8 mouse cellular contexts compared by ENCODE assay signal in the genomic region with DNA sequence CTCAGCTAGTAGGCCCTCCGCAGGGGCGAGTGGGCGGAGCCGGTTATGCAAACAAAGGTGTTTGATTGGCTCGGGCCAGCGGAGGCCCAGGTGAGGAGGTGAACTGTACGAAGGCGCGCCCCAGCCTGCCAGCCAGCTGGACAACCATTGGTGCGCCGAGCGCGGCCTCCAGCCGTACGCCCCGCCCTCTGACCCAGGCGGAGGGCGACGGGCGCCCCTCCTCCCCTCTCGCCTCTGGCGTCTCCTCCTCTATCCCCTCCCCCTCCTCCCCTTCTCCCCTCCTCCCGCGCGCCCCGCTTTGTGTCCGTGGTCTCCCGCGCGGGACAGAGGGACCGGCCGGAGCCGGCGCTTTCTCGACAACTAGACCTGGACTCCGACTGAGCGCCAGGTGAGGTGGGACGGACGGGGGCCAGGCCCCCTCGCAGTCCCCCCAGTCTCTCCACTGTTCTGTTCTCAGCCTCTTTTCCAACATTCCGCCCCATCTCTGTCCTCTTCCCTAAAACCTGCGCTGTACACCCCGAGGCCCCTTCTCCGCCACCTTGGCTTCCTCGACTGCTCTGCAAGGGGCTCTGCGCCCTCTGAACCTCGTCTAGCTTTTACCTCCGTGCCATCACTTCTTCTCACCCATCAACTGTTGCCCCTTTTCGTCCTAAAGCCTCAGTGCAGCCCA. TPM values are rescaled to one million over a fixed set of nuclear protein-coding genes. Genes with fewer than 3 reads are reported as not detected.
A peak's percentile ranks its signal among the peaks of the same experiment; 100 is the strongest.
DNase-seq lines count a peak whose midpoint lies in the region; ATAC-seq and TF ChIP-seq lines count a peak whose summit lies in the region.

No protein-coding gene starts in this region.

- H3K4me3 ChIP-seq in heart, adult 2 months: peak overlapping the region; percentile 48
- peak overlapping the region; percentile 61 for H3K4me3 ChIP-seq in lung, embryonic 16.5 days (ENCODE audit: low read length)

- intact Hi-C loops in heart, adult 2 months (cut with DNase I): no loop called here

- no peak for TF ChIP-seq EP300 in heart, adult 2 months (IDR thresholded peaks at IDR 0.05; ENCODE audit: insufficient read depth, low read depth, low read length)

- H3K9ac ChIP-seq in heart, adult 2 months (ENCODE audit: low read depth, low read length): peak overlapping the region; percentile 77
- peak overlapping the region; percentile 73 for H3K9ac ChIP-seq in lung, embryonic 16.5 days (ENCODE audit: low read length)

- peak; percentile 95 for ATAC-seq in lung, embryonic 16.5 days (ENCODE audit: low read depth)

- no peaks in the 10 kb centered on the region for H3K36me3 ChIP-seq in heart, adult 2 months (ENCODE audit: control insufficient read depth, insufficient read depth, low read length)
- no peaks in the 10 kb centered on the region for H3K36me3 ChIP-seq in lung, embryonic 16.5 days (ENCODE audit: control insufficient read depth, insufficient read depth, low read length)

- H3K9me3 ChIP-seq in lung, embryonic 16.5 days (ENCODE audit: control insufficient read depth, low read length): no peaks in the 10 kb centered on the region

- peak overlapping the region; percentile 74 for H3K27ac ChIP-seq in heart, adult 2 months
- H3K27ac ChIP-seq in lung, embryonic 16.5 days (ENCODE audit: low read length): peak overlapping the region; percentile 73

- no peak for TF ChIP-seq CTCF in heart, adult 2 months (IDR thresholded peaks at IDR 0.05)

- peak overlapping the region; percentile 61 for H3K4me2 ChIP-seq in lung, embryonic 16.5 days (ENCODE audit: low read depth, low read length)

- DNase-seq in 3134 (ENCODE audit: extremely low read depth, insufficient read length, low spot score): peak; percentile 79
- DNase-seq in adrenal gland, adult 18-20 months (ENCODE audit: low spot score in 2 of 2): peak; percentile 59 to 62
- DNase-seq in embryo, embryonic 11 days: peak; percentile 91
- peak; percentile 75 to 81 for DNase-seq in heart, adult 2 months
- DNase-seq in kidney, adult 18-20 months: peak; percentile 82
- DNase-seq in ovary, postnatal 10 days (ENCODE audit: low spot score): peak; percentile 20
- peak; percentile 83 for DNase-seq in thymus, postnatal 25 days

- TF ChIP-seq POLR2A in heart, adult 2 months (IDR thresholded peaks at IDR 0.05; ENCODE audit: insufficient read depth, low read depth, low read length): no peak

- H3K27me3 ChIP-seq in heart, adult 2 months (ENCODE audit: control insufficient read depth, insufficient read depth, low read length): no peaks in the 10 kb centered on the region
- H3K27me3 ChIP-seq in lung, embryonic 16.5 days (ENCODE audit: control insufficient read depth, insufficient read depth, low read depth, low read length): no peaks in the 10 kb centered on the region

- no peaks in the 10 kb centered on the region; the same call in none of the 2 replicates for H3K4me1 ChIP-seq in heart, adult 2 months (ENCODE audit: control insufficient read depth, insufficient read depth, low read length)
- H3K4me1 ChIP-seq in lung, embryonic 16.5 days (replicated peaks; ENCODE audit: control insufficient read depth, insufficient read depth, low read length): 0 out of 2 replicates have a peak, but pooled peaks cover 3% of the 10 kb centered on the region

- 19% methylated on average over 28 of the region's 49 CpGs for WGBS in heart, adult 2 months
- WGBS in lung, embryonic 16.5 days: 18% methylated on average over 27 of the region's 49 CpGs

- no peaks in the 10 kb centered on the region for H3K79me2 ChIP-seq in heart, adult 2 months (replicated peaks; ENCODE audit: control insufficient read depth, insufficient read depth, low read length)

RNA-seq across cellular contexts. Expression of gene Dlg3, which starts 9.6 kb away (rescaled TPM):
- total RNA-seq in adrenal gland, adult 18-20 months (2021): 10 to 100 TPM; 27.7 to 29.6 TPM
- total RNA-seq in heart, adult 2 months (2021): 1 to 10 TPM; 2.6 to 2.7 TPM
- polyA plus RNA-seq in heart, adult 2 months (2012; rRNA removed): 3.0 and 5.8 TPM in 2 replicates
- 6.7 and 6.9 TPM in 2 replicates for polyA plus RNA-seq in lung, embryonic 16.5 days (2015; fragmentation: Nextera tagmentation; extraction: Ambion mirVana)

RNA-seq across cellular contexts. Expression of gene Gdpd2, which starts 47.4 kb away (rescaled TPM):
- under 1 TPM in 1 of 2 experiments, not detected in 1; 0.16 TPM for total RNA-seq in adrenal gland, adult 18-20 months (2021)
- total RNA-seq in heart, adult 2 months (2021): not detected
- polyA plus RNA-seq in heart, adult 2 months (2012; rRNA removed): 0.15 and 0.68 TPM in 2 replicates
- 0.49 and 1.2 TPM in 2 replicates for polyA plus RNA-seq in lung, embryonic 16.5 days (2015; fragmentation: Nextera tagmentation; extraction: Ambion mirVana)

Comparison
In these comparisons a context has a peak if more than half of its experiments do, and no peak if none do; other contexts are left out.
1. Peak in every context shown above with its lines: DNase-seq, ATAC-seq, H3K4me3 ChIP-seq and H3K27ac ChIP-seq.
2. DNase-seq: peak in every context shown above with its lines; median percentile 91 in embryo, embryonic 11 days; 83 in thymus, postnatal 25 days; 82 in kidney, adult 18-20 months; 79 in 3134; 78 in heart, adult 2 months; 60 in adrenal gland, adult 18-20 months; 20 in ovary, postnatal 10 days.
3. RNA of gene Dlg3, which starts 9.6 kb away (total RNA-seq): 27.7 to 29.6 TPM in adrenal gland, adult 18-20 months; 2.6 to 2.7 TPM in heart, adult 2 months; every median in the first group is over 4 times any median in the second.